Mouse (Mus musculus): ENCODE results near the gene Zfp775. TPM values are rescaled to one million over a fixed set of nuclear protein-coding genes. Genes with fewer than 3 reads are reported as not detected.

Gene Zfp775
- total RNA-seq, 2 experiments from 2014 or later = 0.17 TPM; not detected in 1

GRCm38 (mm10) chr6:48665471-48665870 is 63.6 kb downstream of the Zfp775 start:
- ATAC-seq (replicated peaks; ENCODE audit: low FRiP score, poor library complexity, severe bottlenecking) = no peak

DNA sequence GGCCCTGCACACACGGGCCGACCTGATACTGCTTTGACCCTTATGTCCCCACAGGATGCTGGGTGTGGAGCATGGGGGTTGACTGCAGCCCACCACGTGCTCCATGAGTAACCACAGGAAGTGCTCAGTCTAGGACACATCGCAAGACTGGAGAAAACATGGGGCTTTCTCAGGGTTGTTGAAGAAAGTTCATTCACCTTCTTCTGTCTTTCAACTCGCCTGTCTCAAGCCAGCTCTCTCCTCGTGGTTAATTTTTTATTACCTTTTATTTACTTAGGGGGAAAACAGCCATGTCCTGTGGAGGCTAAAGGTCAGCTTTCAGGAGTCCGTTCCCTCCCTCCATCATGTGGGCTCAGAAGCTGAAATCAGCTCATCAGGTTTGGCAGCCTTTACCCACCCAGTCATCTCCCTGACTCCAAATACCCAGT is 64.3 kb downstream of the Zfp775 start:
- no peak for ATAC-seq (replicated peaks; ENCODE audit: low FRiP score, poor library complexity, severe bottlenecking)

DNA sequence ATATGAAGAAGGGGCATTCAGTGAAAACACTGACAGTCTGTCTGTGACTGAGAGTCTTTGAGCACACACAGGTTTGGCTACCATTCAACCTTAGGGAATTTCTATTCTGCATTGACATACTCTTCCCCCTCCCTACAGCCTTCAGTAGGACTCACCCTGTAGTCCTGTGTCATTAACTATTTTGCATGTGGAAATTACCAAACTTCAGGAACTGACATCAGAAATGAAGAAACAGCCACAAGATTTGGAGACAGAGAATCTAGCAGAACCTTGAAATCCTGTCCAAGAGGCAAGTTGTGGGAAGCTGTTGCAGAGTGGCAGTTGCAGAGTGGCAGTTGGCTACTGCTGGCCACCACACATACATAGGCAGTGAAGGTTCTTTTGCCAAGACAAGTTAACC is 66.2 kb downstream of the Zfp775 start:
- no peak for ATAC-seq (replicated peaks; ENCODE audit: low FRiP score, poor library complexity, severe bottlenecking)

DNA sequence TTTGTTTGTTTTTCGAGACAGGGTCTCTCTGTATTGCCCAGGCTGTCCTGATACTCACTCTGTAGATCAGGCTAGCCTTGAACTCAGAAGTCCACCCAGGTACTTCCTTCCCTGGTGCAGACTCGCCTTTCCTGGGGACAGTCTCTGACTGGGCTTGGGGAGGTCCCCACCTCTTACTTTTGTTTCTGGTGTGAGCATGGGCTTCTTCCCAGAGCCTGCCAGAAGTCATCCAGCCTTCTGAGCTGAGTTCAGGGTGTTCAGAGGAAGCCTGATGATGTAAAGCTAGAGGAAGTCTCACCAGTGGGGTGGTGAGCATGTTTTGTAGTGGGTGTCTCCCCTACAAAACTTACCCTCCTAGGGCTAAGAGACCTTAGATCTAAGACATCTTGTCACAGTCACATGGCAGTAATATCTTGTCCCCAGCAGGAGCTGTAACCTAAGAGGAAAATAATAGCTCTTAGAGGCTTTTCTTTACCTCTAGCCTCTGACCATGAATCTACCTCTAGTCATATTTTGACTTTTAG is 67.6 kb downstream of the Zfp775 start:
- ATAC-seq (replicated peaks; ENCODE audit: low FRiP score, poor library complexity, severe bottlenecking) = no peak

Other genes starting within 250 kb of the Zfp775 start
- gene Krba1, start 206.5 kb upstream of the Zfp775 start, total RNA-seq (2015; ENCODE audit: low replicate concordance) = 0.84 TPM in 1 of 2 replicates, not detected in the other
- 0.43 and 0.70 TPM in 2 replicates for gene Krba1, start 206.5 kb upstream of the Zfp775 start, total RNA-seq (2017; ENCODE audit: low replicate concordance)
- gene Zfp467, start 156.2 kb upstream of the Zfp775 start, total RNA-seq (2015; ENCODE audit: low replicate concordance) = 1.9 and 7.3 TPM in 2 replicates
- not detected in 2 replicates for gene Zfp467, start 156.2 kb upstream of the Zfp775 start, total RNA-seq (2017; ENCODE audit: low replicate concordance)
- gene Sspo, start 153.8 kb upstream of the Zfp775 start, total RNA-seq (2015; ENCODE audit: low replicate concordance) = not detected in 2 replicates
- not detected in 2 replicates for gene Sspo, start 153.8 kb upstream of the Zfp775 start, total RNA-seq (2017; ENCODE audit: low replicate concordance)
- not detected in 2 replicates for gene Atp6v0e2, start 64.4 kb upstream of the Zfp775 start, total RNA-seq (2015; ENCODE audit: low replicate concordance)
- not detected in 2 replicates for gene Atp6v0e2, start 64.4 kb upstream of the Zfp775 start, total RNA-seq (2017; ENCODE audit: low replicate concordance)
- 2.3 and 8.4 TPM in 2 replicates for gene Lrrc61, start 47.3 kb upstream of the Zfp775 start, total RNA-seq (2015; ENCODE audit: low replicate concordance)
- gene Lrrc61, start 47.3 kb upstream of the Zfp775 start, total RNA-seq (2017; ENCODE audit: low replicate concordance) = 0.94 and 10.3 TPM in 2 replicates
- not detected in 2 replicates for gene Rarres2, start 29.3 kb upstream of the Zfp775 start, total RNA-seq (2015; ENCODE audit: low replicate concordance)
- not detected in 2 replicates for gene Rarres2, start 29.3 kb upstream of the Zfp775 start, total RNA-seq (2017; ENCODE audit: low replicate concordance)
- not detected in 2 replicates for gene Gm45021, start 12.5 kb upstream of the Zfp775 start, total RNA-seq (2015; ENCODE audit: low replicate concordance)
- not detected in 2 replicates for gene Gm45021, start 12.5 kb upstream of the Zfp775 start, total RNA-seq (2017; ENCODE audit: low replicate concordance)
- gene Repin1, start 8.2 kb upstream of the Zfp775 start, total RNA-seq (2015; ENCODE audit: low replicate concordance) = 2.3 TPM in 2 replicates
- gene Repin1, start 8.2 kb upstream of the Zfp775 start, total RNA-seq (2017; ENCODE audit: low replicate concordance) = 3.9 TPM in 1 of 2 replicates, not detected in the other
- not detected in 2 replicates for gene Gm44965, start 8.1 kb upstream of the Zfp775 start, total RNA-seq (2015; ENCODE audit: low replicate concordance)
- gene Gm44965, start 8.1 kb upstream of the Zfp775 start, total RNA-seq (2017; ENCODE audit: low replicate concordance) = not detected in 2 replicates
- gene AI854703, start 24.7 kb downstream of the Zfp775 start, total RNA-seq (2015; ENCODE audit: low replicate concordance) = not detected in 2 replicates
- not detected in 2 replicates for gene AI854703, start 24.7 kb downstream of the Zfp775 start, total RNA-seq (2017; ENCODE audit: low replicate concordance)
- 1.0 TPM in 1 of 2 replicates, not detected in the other for gene Gimap8, start 45.2 kb downstream of the Zfp775 start, total RNA-seq (2015; ENCODE audit: low replicate concordance)
- 0.26 and 2.5 TPM in 2 replicates for gene Gimap8, start 45.2 kb downstream of the Zfp775 start, total RNA-seq (2017; ENCODE audit: low replicate concordance)
- 6.3 and 12.1 TPM in 2 replicates for gene Gimap9, start 74.1 kb downstream of the Zfp775 start, total RNA-seq (2015; ENCODE audit: low replicate concordance)
- 4.7 and 5.9 TPM in 2 replicates for gene Gimap9, start 74.1 kb downstream of the Zfp775 start, total RNA-seq (2017; ENCODE audit: low replicate concordance)
- 2.7 and 3.3 TPM in 2 replicates for gene Gimap4, start 82.5 kb downstream of the Zfp775 start, total RNA-seq (2015; ENCODE audit: low replicate concordance)
- gene Gimap4, start 82.5 kb downstream of the Zfp775 start, total RNA-seq (2017; ENCODE audit: low replicate concordance) = 4.5 and 5.2 TPM in 2 replicates
- 0.58 and 6.5 TPM in 2 replicates for gene Gimap6, start 106.2 kb downstream of the Zfp775 start, total RNA-seq (2015; ENCODE audit: low replicate concordance)
- 4.2 and 7.2 TPM in 2 replicates for gene Gimap6, start 106.2 kb downstream of the Zfp775 start, total RNA-seq (2017; ENCODE audit: low replicate concordance)
- gene Gm28053, start 116.5 kb downstream of the Zfp775 start, total RNA-seq (2015; ENCODE audit: low replicate concordance) = not detected in 2 replicates
- 1.8 TPM in 1 of 2 replicates, not detected in the other for gene Gm28053, start 116.5 kb downstream of the Zfp775 start, total RNA-seq (2017; ENCODE audit: low replicate concordance)
- gene Gimap7, start 116.6 kb downstream of the Zfp775 start, total RNA-seq (2015; ENCODE audit: low replicate concordance) = not detected in 2 replicates
- gene Gimap7, start 116.6 kb downstream of the Zfp775 start, total RNA-seq (2017; ENCODE audit: low replicate concordance) = 2.6 TPM in 1 of 2 replicates, not detected in the other
- 5.0 TPM in 1 of 2 replicates, not detected in the other for gene Gimap1, start 137.0 kb downstream of the Zfp775 start, total RNA-seq (2015; ENCODE audit: low replicate concordance)
- 0.17 and 1.1 TPM in 2 replicates for gene Gimap1, start 137.0 kb downstream of the Zfp775 start, total RNA-seq (2017; ENCODE audit: low replicate concordance)
- 4.4 TPM in 1 of 2 replicates, not detected in the other for gene Gimap5, start 144.1 kb downstream of the Zfp775 start, total RNA-seq (2015; ENCODE audit: low replicate concordance)
- gene Gimap5, start 144.1 kb downstream of the Zfp775 start, total RNA-seq (2017; ENCODE audit: low replicate concordance) = 2.6 and 6.8 TPM in 2 replicates
- 2.1 TPM in 1 of 2 replicates, not detected in the other for gene Gimap3, start 168.8 kb downstream of the Zfp775 start, total RNA-seq (2015; ENCODE audit: low replicate concordance)
- 1.1 and 2.0 TPM in 2 replicates for gene Gimap3, start 168.8 kb downstream of the Zfp775 start, total RNA-seq (2017; ENCODE audit: low replicate concordance)
- 10.4 and 12.7 TPM in 2 replicates for gene Tmem176a, start 238.9 kb downstream of the Zfp775 start, total RNA-seq (2015; ENCODE audit: low replicate concordance)
- gene Tmem176a, start 238.9 kb downstream of the Zfp775 start, total RNA-seq (2017; ENCODE audit: low replicate concordance) = 1.4 and 3.2 TPM in 2 replicates
- gene Tmem176b, start 239.4 kb downstream of the Zfp775 start, total RNA-seq (2015; ENCODE audit: low replicate concordance) = 11.5 and 22.5 TPM in 2 replicates
- 5.7 and 25.1 TPM in 2 replicates for gene Tmem176b, start 239.4 kb downstream of the Zfp775 start, total RNA-seq (2017; ENCODE audit: low replicate concordance)

Measured in erythroblast, adult 5-6 weeks (primary cell).